Mouse (Mus musculus): ENCODE results near the gene Slc22a1.

DNA sequence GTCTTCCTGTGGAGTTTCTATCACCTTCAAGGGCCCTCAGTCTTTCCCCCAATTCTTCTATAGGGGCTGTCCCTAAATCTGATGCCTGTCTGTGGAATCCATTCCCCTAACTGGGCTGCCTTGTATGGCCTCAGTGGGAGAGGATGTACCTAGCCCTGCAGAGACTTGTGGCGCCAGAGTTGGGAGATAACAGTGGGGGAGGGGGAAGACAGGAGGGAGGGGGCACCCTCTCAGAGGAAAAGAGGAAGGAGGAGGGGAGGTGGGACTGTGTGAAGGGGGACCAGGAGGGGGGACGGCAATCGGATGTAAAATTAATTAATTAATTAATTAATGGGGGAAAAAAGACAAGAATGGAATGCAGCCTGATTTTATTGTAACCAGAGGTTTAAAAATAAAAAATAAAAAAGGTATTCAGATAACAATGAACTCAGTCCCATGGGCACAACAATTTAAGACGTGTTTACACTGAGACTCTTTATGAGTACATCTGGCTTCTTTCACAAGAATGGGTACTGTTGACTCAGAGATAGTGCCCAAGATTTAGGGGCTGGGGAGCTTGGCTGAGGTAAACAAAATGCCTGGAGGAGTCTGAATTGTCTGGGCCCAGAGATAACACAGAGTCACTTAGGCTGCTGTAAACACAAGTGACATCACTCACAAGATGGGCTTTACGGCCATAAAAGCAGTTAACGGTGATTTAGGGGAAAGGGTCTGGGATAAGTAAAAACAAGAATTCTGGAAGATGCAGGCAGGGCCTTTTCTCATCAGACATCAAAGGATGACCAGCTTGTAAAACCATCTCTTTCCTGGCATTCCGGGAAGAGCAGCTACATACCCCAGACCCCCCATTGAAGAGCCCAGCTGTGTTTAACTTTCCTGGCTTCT, 6.9 kb downstream of the Slc22a1 start:
- TF ChIP-seq CTCF (IDR thresholded peaks at IDR 0.05; ENCODE audit: low read depth), result no peak
- no peak for TF ChIP-seq EP300 (IDR thresholded peaks at IDR 0.05; ENCODE audit: low read depth)

Measured in heart, postnatal 0 days (tissue).